Mouse (Mus musculus) liver, adult 2 months (tissue): ENCODE measurements around the gene Ubox5. TPM values are rescaled to one million over a fixed set of nuclear protein-coding genes. Genes with fewer than 3 reads are reported as not detected.

Source experiments
- DNase-seq: peaks from one replicate; pipeline ENCODE4 v3.0.0-alpha.2; 2011; ENCODE audit warnings: low read depth, low spot score; ENCODE audit errors: extremely low read depth
- H3K27ac ChIP-seq: fragments of 200-500 bp; replicated peaks from 2 replicates; pipeline ENCODE4 v1.5.1; 2012; ENCODE audit warnings: low read depth, mild to moderate bottlenecking, control low read depth, inconsistent platforms, low read length; ENCODE audit not compliant: insufficient read depth
- H3K27me3 ChIP-seq: fragments of 200-500 bp; 2 replicates; pipeline ENCODE4 v1.6.1; 2012; ENCODE audit warnings: mild to moderate bottlenecking, moderate library complexity, low read length, inconsistent platforms; ENCODE audit not compliant: control insufficient read depth, insufficient read depth
- H3K36me3 ChIP-seq: fragments of 200-500 bp; 2 replicates; pipeline ENCODE4 v1.6.1; 2012; ENCODE audit warnings: low read length, inconsistent platforms; ENCODE audit not compliant: control insufficient read depth, insufficient read depth
- H3K4me1 ChIP-seq: fragments of 200-500 bp; 2 replicates; pipeline ENCODE4 v1.6.1; 2011; ENCODE audit warnings: low read length; ENCODE audit not compliant: control insufficient read depth, insufficient read depth
- H3K4me3 ChIP-seq: fragments of 200-500 bp; 2 replicates; pipeline ENCODE4 v1.5.1; 2011; ENCODE audit warnings: low read depth, mild to moderate bottlenecking, control low read depth, low read length, moderate library complexity; ENCODE audit not compliant: insufficient read depth
- H3K79me2 ChIP-seq: fragments of 200-500 bp; 2 replicates; pipeline ENCODE4 v1.6.1; 2012; ENCODE audit warnings: inconsistent platforms, mild to moderate bottlenecking, low read length, moderate library complexity; ENCODE audit not compliant: control insufficient read depth, insufficient read depth
- H3K9ac ChIP-seq: fragments of 200-500 bp; 2 replicates; pipeline ENCODE4 v1.6.1; 2012; ENCODE audit warnings: low read depth, mild to moderate bottlenecking, control low read depth, inconsistent platforms, low read length
- CTCF ChIP-seq: fragments of 200-500 bp; IDR thresholded peaks from 2 replicates; pipeline ENCODE4 v1.5.1; 2011; ENCODE audit warnings: low read depth, low read length, control low read depth
- POLR2A ChIP-seq: fragments of 200-500 bp; IDR thresholded peaks from 2 replicates; pipeline ENCODE4 v1.6.1; 2011; ENCODE audit warnings: low read length, control low read depth; ENCODE audit not compliant: insufficient read depth; ENCODE audit errors: extremely low read depth
- WGBS: fragments of 180-500 bp; shearing (Covaris S2); methylation state at CpG from one replicate; pipeline ENCODE4 v1.1.7; 2018; 5-methylcytosine and 5-hydroxymethylcytosine counted together
- polyA plus RNA-seq: library from polyadenylated mRNA; depleted of rRNA; stranded (reverse); fragments of >200 nt; gene quantifications from 2 replicates; pipeline ENCODE4 v1.2.3, GENCODE M21; 2012
- total RNA-seq: library from RNA; depleted of rRNA; stranded (reverse); fragments of >200 nt; gene quantifications from 2 replicates; pipeline ENCODE4 v1.2.3, GENCODE M21; 2014

Gene Ubox5
- total and polyA plus RNA-seq, 2 experiments = 1.0 to 3.4 TPM

- H3K9ac ChIP-seq = no peak overlapping the region
- no peaks in the 10 kb centered on the region for H3K79me2 ChIP-seq
- DNase-seq = peak; percentile 24
- no peak for TF ChIP-seq POLR2A
- TF ChIP-seq CTCF = peak; percentile 52; the same call in 1 of the 2 replicates
- H3K4me3 ChIP-seq = no peak overlapping the region
- no peak overlapping the region for H3K27ac ChIP-seq
- peaks cover 20% of the 10 kb centered on the region for H3K36me3 ChIP-seq
- no peaks in the 10 kb centered on the region for H3K27me3 ChIP-seq
- 75% methylated on average over 3 of the region's 3 CpGs for WGBS
- no peaks in the 10 kb centered on the region for H3K4me1 ChIP-seq
These were observed 16.7 kb downstream of the Ubox5 start for GRCm38 (mm10) chr2:130613091-130613490.

- H3K36me3 ChIP-seq = peaks cover 20% of the 10 kb centered on the region
- no peak for DNase-seq
These were observed 27.6 kb downstream of the Ubox5 start for GRCm38 (mm10) chr2:130602195-130602594.

GRCm38 (mm10) chr2:130598399-130598798 lies 31.4 kb downstream of the Ubox5 start:
- no peak for DNase-seq
- H3K36me3 ChIP-seq = peaks cover 21% of the 10 kb centered on the region

More at GRCm38 (mm10) chr2:130602195-130602594, 27.6 kb downstream of the Ubox5 start:
- no peaks in the 10 kb centered on the region for H3K4me1 ChIP-seq
- no peak overlapping the region for H3K9ac ChIP-seq
- no peaks in the 10 kb centered on the region for H3K79me2 ChIP-seq
- WGBS = 94% methylated on average over 4 of the region's 4 CpGs
- H3K27ac ChIP-seq = no peak overlapping the region
- H3K4me3 ChIP-seq = no peak overlapping the region
- no peaks in the 10 kb centered on the region for H3K27me3 ChIP-seq
- TF ChIP-seq POLR2A = no peak
- TF ChIP-seq CTCF = no peak

GRCm38 (mm10) chr2:130597601-130598010 lies 32.2 kb downstream of the Ubox5 start:
- WGBS = 31% methylated on average over 1 of the region's 1 CpGs

More at GRCm38 (mm10) chr2:130598399-130598798, 31.4 kb downstream of the Ubox5 start:
- Histone ChIP-seq H3K79me2 (no peaks in the 10 kb centered on the region), H3K27ac (no peak overlapping the region), H3K4me3 (no peak overlapping the region), H3K4me1 (no peaks in the 10 kb centered on the region), H3K27me3 (no peaks in the 10 kb centered on the region), H3K9ac (no peak overlapping the region)
- WGBS = 65% methylated on average over 3 of the region's 3 CpGs
- TF ChIP-seq CTCF = no peak

GRCm38 (mm10) chr2:130595596-130595995 lies 34.2 kb downstream of the Ubox5 start:
- Histone ChIP-seq H3K27me3 (no peaks in the 10 kb centered on the region), H3K4me1 (no peaks in the 10 kb centered on the region), H3K79me2 (no peaks in the 10 kb centered on the region), H3K27ac (no peak overlapping the region), H3K4me3 (no peak overlapping the region), H3K36me3 (peaks cover 17% of the 10 kb centered on the region), H3K9ac (no peak overlapping the region)
- WGBS = 96% methylated on average over 1 of the region's 1 CpGs
- DNase-seq = no peak
- no peak for TF ChIP-seq POLR2A
- no peak for TF ChIP-seq CTCF

More at GRCm38 (mm10) chr2:130597601-130598010, 32.2 kb downstream of the Ubox5 start:
- Histone ChIP-seq H3K4me3 (no peak overlapping the region), H3K4me1 (no peaks in the 10 kb centered on the region), H3K9ac (no peak overlapping the region), H3K79me2 (no peaks in the 10 kb centered on the region), H3K27me3 (no peaks in the 10 kb centered on the region), H3K36me3 (peaks cover 18% of the 10 kb centered on the region), H3K27ac (no peak overlapping the region)
- DNase-seq = peak; percentile 12
- no peak for TF ChIP-seq POLR2A
- TF ChIP-seq CTCF = peak; percentile 40; the same call in 1 of the 2 replicates

GRCm38 (mm10) chr2:130591016-130591415 lies 38.8 kb downstream of the Ubox5 start:
- no peak overlapping the region for H3K9ac ChIP-seq
- DNase-seq = no peak
- H3K4me3 ChIP-seq = no peak overlapping the region
- H3K4me1 ChIP-seq = no peaks in the 10 kb centered on the region
- 95% methylated on average over 2 of the region's 2 CpGs for WGBS
- TF ChIP-seq CTCF (no peak), POLR2A (no peak)
- H3K36me3 ChIP-seq = peaks cover 8% of the 10 kb centered on the region
- H3K79me2 ChIP-seq = no peaks in the 10 kb centered on the region
- H3K27ac ChIP-seq = no peak overlapping the region
- no peaks in the 10 kb centered on the region for H3K27me3 ChIP-seq
